22 mouse cellular contexts compared by ENCODE assay signal in the genomic region with DNA sequence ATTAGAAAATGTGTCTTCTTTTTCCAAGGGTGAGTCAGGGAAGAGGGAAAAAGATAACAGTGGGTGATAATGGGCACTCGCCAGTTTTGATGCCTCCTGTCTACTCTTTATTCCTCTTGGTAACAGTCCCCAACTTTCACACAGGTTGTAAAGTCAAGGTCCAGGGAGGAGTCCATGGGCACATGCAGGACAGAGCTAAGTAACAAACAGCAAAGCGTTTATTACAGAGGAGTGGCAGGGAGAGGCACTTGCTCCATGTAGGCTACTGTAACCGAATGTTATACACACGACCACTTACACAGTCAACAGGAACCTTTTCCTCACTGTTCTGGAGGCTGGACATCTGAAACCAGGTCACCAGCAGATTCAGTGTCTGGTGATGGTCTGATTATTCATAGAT.
"Had no signal": no experiment of that assay in that cellular context is flagged by ENCODE, and none has a peak within 500 bp of the region (broad histone marks: within the 10 kb centered on the region; RNA-seq: fewer than 3 reads in every experiment).

No protein-coding gene starts in this region.

- H3K27ac ChIP-seq: heart, embryonic 10.5 days; heart, embryonic 13.5 days; heart, embryonic 15.5 days; hindbrain, embryonic 13.5 days; hindbrain, embryonic 15.5 days; hindbrain, postnatal 0 days; layer of hippocampus, adult 2 months; left cerebral cortex, adult 2 months; limb, embryonic 10.5 days; limb, embryonic 12.5 days; liver, embryonic 13.5 days had no signal

- DNase-seq: gastrocnemius, postnatal 14 days; gastrocnemius, postnatal 36 days; heart, adult 18-20 months; heart, postnatal 14 days; heart, postnatal 36 days; kidney, adult 18-20 months; kidney, adult 8-10 months; kidney, postnatal 10 days; kidney, postnatal 25 days; liver; liver, embryonic 13.5 days had no signal

- H3K4me1 ChIP-seq: hindbrain, embryonic 15.5 days; liver, embryonic 13.5 days had no signal

- ATAC-seq: hindbrain, postnatal 0 days had no signal

- H3K4me3 ChIP-seq: heart, embryonic 10.5 days; heart, embryonic 13.5 days; heart, embryonic 15.5 days; hindbrain, embryonic 13.5 days; hindbrain, embryonic 15.5 days; layer of hippocampus, adult 2 months; left cerebral cortex, adult 2 months; limb, embryonic 10.5 days; limb, embryonic 12.5 days; liver, embryonic 13.5 days had no signal

- H3K27me3 ChIP-seq: heart, embryonic 13.5 days; heart, embryonic 15.5 days; hindbrain, embryonic 13.5 days; hindbrain, embryonic 15.5 days; liver, embryonic 13.5 days had no signal

- H3K9ac ChIP-seq: heart, embryonic 13.5 days; heart, embryonic 15.5 days; hindbrain, embryonic 13.5 days; hindbrain, embryonic 15.5 days; limb, embryonic 12.5 days; liver, embryonic 13.5 days had no signal

- H3K36me3 ChIP-seq: heart, embryonic 10.5 days; heart, embryonic 13.5 days; heart, embryonic 15.5 days; hindbrain, embryonic 13.5 days; hindbrain, embryonic 15.5 days; limb, embryonic 10.5 days; limb, embryonic 12.5 days; liver, embryonic 13.5 days had no signal

- H3K9me3 ChIP-seq: heart, embryonic 10.5 days; heart, embryonic 13.5 days; heart, embryonic 15.5 days; hindbrain, embryonic 13.5 days; hindbrain, embryonic 15.5 days; limb, embryonic 10.5 days; limb, embryonic 12.5 days; liver, embryonic 13.5 days had no signal

- H3K4me2 ChIP-seq: heart, embryonic 13.5 days; heart, embryonic 15.5 days; hindbrain, embryonic 13.5 days; hindbrain, embryonic 15.5 days; limb, embryonic 12.5 days; liver, embryonic 11.5 days; liver, embryonic 13.5 days had no signal
